Mouse (Mus musculus) layer of hippocampus, postnatal 25 days (tissue): Measurements from ENCODE around the gene 2010109A12Rik. TPM values are rescaled to one million over a fixed set of nuclear protein-coding genes. Genes with fewer than 3 reads are reported as not detected.

ENCODE experiments used
- DNase-seq, 2 experiments: peaks; one replicate each; pipeline ENCODE4 v3.0.0; 2022; ENCODE audit warnings: mixed read lengths in 2 of 2, low spot score in 1 of 2; ENCODE audit errors: extremely low spot score in 1 of 2
- total RNA-seq, 2 experiments: library from RNA; stranded (reverse); gene quantifications; 2 replicates each; pipeline ENCODE4 v1.2.3; 2021

Gene 2010109A12Rik
- total RNA-seq, 2 experiments from 2014 or later = 0.49 to 2.6 TPM

DNA sequence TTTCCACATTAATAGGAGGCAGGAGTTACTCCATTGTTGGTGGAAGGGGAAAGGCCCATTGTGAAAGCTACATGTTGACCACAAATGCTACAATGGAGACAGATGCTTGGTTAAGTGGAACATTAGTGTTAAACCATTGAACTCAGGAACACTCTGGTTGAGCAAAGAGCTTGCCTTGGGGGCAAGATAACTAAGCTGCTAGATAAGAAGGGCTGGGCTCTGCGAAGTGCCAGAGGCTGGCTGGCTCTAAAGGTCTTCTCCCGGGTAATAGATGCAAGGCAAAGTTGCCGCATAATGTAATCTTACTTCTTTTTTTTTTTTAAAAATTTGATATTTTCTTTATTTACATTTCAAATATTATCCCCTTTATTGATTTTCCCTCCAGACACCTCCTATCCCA is 20.8 kb downstream of the 2010109A12Rik start:
- no peak for DNase-seq

DNA sequence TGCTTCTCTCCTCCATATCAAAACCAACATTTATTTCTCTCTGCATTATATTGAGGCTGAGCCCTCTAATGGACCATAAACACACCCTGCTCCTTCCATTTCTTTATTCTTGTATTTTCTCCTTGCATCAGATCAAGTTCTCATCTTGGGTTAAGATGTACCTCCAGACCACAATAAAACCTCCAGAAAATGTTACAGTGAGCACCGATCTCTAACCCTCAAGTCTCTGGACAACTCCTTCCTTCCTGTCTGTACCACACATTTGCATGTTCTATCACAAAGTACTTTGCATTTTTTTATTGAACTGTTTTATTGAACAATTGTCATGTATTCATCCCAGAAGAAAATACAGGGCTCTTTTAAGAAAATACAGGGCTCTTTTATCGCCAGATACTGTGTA is 23.2 kb downstream of the 2010109A12Rik start:
- no peak for DNase-seq

DNA sequence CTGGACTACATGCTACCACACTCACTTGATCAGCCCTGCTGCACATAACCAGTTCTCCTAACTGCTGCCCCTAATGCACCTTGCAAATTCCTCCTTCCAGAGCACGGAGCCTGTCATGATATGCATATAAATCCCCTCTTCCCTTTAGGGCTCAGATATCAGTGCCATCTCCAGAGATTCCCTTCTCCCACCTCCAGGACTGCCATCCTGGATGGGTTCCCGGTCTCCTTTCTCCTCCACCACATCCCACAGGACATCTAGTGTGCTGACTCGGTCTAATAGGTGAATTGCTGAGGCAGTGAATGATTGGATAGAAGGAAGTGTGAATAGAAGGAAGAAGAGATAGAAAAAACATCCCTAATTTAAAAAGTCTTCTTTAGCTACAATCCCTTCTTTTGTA is 25.4 kb downstream of the 2010109A12Rik start:
- DNase-seq = no peak

DNA sequence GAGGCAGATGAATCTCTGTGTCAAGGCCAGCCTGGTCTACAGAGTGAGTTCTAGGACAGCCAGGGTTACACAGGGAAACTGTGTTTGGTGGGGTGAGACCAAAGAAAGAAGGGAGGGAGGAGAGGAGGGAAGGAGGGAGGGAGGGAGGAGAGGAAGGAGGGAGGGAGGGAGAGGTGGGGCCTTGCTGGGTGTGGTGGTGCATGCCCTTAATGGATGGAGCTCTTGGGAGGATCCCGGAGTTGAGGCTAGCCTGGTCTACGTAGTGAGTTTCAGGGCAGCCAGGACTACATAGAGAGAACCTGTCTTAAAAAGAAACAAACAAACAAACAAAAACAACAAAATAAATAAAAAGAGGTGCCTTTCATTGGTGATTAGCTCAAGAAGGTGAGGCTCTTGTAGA is 26.5 kb downstream of the 2010109A12Rik start:
- no peak for DNase-seq

DNA sequence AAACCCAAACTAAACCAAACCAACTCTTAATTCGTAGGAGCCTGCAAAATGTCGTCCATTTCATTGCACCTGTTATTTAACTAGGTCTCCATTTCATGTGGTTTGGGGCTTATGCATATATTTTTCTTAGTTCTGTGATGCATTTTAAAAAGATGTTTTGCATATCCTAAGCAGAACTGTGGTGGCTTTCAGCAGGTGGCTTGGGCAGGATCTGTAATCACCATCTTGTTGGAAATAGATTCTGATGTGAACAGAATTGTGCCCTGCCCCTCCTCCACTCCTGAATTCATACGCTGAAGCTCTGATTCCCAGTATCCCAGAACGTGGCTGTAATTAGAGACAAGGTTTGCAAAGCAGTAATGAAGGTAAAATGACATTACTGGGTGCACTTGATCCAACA is 27.8 kb downstream of the 2010109A12Rik start:
- DNase-seq = no peak

DNA sequence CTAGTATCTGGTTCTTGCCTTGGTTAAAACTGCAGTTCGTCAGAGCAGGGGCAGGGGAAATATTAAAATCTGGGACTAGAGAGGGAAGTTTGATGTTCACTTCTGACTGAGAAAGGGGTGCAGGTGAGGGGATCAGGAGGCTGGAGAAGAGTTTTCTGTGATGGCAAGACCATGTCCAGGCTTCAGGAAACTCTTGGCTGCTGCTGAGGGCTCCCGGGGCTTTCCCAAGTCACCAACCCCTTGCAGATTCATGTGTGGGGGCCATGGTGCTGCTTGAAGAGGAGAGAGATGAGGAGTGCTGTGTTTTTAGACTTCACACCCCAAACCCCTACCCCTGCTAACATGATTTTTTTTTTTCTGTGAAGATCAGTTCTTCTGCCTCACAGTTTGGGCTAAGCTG is 28.3 kb downstream of the 2010109A12Rik start:
- no peak for DNase-seq

DNA sequence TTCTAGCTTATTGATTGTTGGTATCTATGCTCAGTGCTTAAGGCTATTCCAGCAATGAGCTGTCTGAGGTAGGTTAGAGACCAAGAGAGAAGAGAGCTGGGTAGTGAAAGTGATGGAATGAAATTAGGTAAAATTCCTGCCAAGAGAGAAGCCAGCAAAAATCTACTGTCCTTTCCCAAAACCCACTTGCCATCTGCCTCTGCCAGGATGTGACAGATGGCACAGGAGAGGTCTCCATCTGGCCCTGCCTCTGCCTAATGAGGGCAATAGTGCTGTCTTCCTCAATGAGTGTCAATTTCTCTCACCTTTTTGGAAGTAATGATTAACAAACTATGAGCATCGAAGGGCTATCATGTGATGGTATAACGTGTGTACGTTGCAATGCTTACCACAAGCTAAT is 29.6 kb downstream of the 2010109A12Rik start:
- peak; percentile 62 to 67 for DNase-seq

DNA sequence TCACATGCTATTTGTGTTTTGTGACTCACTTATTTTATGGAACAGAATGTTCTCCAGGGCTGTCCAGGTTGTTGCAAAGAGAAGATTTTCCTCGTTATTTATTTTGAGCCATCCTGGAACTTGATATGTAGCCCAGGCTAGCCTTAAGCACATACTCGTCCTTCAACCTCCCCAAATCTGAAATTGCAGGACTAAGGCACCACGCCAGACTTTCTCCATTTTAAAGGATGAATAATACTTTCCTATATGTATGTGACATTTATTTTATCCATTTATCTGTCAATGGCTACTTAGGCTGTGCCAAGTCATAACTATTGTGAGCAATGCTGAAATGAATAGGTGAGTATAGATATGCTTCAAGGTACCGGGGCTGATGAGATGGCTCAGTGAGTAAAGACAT is 30.2 kb downstream of the 2010109A12Rik start:
- no peak for DNase-seq

DNA sequence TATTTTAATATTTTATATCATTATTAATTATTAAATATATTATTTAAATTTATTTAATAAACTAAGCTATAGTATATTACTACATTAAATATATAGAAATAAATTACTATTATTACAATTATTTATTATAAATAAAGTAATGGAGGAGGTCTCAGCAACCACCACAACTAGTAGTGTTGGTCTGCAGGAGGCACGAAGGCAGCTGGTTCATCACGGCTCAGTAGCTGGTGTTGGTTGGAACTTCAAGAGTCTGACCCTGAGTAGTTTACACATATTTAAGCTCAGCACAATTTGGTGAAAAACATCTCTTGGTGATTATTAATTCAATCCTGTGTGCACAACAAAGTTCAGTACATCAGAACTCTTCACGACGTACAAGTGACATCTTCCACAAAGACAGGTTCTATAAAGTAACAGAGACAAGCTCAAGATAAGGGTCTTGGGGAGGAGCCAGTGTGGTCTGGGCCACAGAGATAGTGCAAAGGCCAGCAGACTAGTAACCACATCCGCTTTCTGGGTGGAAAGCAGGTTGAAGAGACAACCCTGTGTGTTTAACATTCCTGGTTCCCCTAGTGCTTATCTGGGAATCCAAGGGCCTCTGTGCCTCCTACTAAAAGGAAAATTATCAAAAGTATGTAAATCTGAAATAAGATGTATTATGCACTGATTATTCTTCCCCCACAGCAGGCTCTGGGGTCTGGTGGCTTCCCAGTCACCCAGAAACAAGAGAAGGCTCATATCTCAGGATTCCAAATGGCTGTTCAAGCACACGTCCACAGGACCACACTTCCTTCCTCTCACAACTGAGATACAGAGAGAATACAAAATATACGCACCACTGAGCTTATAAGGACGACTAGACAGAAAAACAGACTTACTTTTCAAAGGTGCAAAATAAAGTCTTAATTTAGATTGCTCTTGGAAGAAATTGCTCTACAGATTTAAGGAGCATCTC is 33.5 kb downstream of the 2010109A12Rik start:
- DNase-seq = no peak

DNA sequence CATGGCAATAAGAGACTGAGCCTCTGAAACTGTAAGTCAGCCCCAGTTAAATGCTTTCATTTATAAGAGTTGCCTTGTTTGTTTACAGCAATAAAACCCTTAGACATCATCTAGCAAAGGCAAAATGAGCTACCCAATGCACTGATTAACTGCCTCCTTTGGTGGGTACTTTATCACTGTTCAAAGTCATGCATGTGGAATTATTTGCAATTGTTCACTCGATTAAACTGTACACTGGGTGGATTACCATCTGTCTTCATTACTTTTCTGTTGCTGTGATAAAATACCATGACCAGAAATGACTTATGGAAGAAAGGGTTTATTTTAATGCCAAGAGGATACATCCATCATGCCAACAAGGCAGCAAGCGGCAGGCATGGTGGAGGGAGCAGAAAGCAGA is 39.0 kb downstream of the 2010109A12Rik start:
- no peak for DNase-seq

DNA sequence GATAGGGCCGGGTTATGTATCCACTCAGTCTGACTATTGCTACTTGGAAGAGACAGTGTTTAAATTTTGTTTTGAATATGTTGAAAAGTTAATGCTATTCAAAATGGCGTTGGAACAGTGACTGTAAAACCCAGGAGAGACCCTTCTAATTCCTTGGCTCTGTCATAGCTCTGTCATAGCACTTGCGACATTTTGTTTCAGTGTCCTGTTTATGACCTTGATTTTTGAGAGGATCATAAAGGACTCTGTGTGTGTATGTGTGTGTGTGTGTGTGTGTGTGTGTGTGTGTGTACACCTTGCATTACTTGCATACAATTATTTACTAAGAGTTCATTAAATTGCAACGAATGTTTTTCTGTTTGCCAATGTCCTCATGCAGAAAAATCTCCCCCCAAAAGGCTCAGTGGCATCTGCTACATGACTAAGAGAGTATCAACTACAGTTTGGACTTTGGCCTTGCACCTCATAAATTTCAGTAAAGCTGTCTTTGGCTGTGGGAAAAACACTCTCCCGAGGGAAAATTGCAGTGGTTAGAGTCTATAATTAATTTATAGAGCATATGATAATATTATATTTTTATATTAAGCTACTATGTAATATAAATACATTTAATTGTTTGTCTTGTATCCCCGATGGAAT is 43.7 kb downstream of the 2010109A12Rik start:
- DNase-seq = no peak

DNA sequence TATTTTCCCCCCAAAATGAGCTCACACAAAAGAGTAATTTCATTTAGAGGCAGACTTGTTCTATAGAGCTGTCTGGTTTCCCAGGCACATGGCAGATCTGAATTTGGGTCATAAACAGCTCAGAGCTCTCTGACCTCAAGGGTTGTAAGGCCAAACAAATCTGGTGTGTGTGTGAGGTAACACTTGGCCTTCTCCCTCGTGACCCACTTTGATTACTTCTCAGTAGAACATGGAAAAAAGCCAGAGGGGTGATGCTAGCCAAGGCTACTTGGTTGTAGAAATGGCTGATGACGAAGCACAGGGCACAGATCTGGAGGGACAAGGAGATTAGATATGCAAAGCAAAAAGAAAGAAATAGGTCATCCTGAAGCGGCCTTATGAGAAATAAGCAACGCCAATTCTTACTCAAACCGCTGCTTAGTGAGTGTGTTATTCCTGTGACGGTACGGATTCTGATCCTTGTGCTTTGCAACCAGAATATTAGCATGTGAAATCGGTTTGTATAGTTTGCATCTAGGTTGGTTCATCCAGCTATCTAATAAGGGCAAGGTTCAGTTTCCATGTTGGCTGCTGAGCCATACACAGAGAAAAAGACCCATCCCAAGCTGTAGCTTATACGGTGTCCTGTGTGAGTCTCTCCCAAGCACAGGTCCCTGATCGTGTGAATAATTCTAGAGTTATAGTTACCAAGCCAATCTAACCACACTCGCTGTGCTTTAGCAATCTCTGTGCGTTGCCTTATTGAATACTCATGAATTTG is 44.9 kb downstream of the 2010109A12Rik start:
- DNase-seq = no peak

DNA sequence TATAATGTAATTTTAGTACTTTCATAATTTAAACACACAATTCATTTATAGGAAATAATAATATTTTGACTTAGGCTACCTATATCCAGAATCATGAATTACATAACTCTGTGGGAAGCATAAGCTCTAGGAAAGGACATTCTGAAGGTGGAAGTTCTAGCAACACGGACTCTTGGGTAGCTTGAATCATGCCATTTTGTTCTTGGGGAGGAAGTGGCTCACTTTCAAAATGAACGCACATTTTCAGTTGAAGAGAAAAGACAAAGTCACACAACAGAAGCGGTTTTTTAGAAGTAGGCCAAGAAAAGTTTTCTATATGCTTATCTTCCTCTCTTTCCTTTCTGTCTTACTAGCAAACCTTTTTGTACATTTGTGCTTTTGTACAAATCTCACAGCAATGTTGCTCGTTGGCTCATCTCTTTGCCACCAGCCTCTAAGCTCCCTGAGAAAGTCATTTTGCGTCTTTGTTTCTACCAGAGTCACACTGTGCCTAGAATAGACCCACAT is 49.5 kb downstream of the 2010109A12Rik start:
- DNase-seq = no peak

DNA sequence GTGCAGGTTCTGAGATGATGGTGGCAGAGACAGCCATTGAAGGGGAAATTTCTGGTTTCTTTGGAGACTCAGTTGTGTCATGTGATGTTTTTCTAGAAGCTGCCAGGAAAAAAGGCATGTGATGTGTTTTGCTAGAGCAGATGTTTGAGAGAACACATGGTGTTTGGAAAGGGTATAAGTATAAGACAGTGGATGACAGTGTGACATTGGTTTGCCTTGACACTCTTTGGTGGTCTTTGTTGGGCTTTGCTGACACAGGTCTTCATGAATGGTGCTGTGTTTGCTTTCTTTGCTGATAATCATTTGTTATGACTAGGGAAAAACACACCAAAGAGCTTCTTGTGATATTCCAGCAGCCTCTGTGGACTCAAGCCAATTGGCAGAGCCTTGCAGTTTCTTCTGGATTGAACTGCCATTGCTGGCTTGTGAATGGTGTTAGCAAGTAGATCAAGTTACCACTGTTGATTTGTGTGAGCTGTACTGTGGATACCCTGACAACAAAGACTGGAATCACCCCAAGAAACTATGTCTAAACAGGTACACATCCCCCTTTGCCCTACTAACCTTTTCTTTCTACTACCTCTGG is 50.6 kb downstream of the 2010109A12Rik start:
- DNase-seq = no peak

DNA sequence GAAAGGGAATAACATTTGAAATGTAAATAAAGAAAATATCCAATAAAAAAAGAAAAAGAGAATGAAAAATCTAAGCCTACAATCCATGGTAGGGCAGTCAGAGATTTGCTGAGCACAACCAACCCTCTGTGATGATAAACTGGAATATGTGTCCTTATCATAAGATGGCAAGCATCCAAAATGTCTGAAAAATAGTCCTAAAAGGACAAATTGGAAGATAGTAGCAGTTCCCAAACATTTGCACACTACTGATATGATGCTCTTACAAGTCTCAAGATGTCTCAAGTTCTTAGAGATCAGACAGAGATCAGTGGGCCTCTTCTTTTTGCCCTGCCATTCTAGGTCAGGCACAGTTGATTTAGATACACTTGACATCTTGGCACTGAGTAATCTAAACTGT is 53.0 kb downstream of the 2010109A12Rik start:
- no peak for DNase-seq

DNA sequence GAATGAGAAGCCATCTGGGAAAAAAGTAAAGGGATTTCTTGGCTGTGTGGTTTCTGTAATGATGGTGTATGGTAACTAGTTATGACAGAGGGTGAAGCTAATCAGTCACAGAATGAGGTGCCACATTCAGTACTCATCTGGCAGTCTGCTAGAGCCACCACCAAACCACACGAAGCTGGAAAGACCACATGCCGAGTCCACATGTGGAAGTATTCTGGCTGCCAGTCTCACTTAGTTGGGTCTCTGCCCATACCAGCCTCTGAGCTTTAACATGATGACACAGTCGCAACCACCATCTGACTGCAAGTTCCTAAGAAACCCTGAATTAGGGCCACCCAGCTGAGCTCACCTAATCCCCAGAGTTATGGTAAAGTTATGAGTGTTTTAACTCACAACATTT is 54.7 kb downstream of the 2010109A12Rik start:
- no peak for DNase-seq

DNA sequence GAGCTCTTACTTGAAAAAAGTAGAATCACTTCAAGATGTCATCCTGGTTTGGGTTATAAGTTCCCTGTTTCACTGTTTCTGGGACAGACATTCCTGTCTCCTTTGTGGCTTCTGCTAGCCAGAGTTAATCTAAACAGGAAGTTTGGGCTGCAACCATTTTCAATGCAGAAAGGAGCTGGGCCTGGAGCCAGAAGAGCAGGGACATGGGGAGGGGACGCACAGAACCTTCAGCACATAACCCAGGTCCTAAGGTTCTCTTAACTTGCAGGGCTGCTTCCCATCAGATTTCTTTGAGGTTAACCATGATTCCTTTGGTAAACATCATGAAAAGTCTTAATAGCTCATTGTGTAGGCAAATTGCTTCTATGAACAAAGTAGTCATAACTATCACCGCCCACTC is 56.4 kb downstream of the 2010109A12Rik start:
- DNase-seq = no peak
